Comparison of ENCODE assay signal across 29 mouse cellular contexts in genomic region chr5:73310401-73310800, GRCm38 (mm10). TPM values are rescaled to one million over a fixed set of nuclear protein-coding genes. Genes with fewer than 3 reads are reported as not detected.
DNase-seq lines count a peak whose midpoint lies in the region; ATAC-seq and TF ChIP-seq lines count a peak whose summit lies in the region.
"Had no signal": no experiment of that assay in that cellular context is flagged by ENCODE, and none has a peak within 500 bp of the region (broad histone marks: within the 10 kb centered on the region; RNA-seq: fewer than 3 reads in every experiment).

No protein-coding gene starts in this region.

- peaks cover 17% of the 10 kb centered on the region for H3K4me1 ChIP-seq in heart, embryonic 11.5 days (ENCODE audit: control insufficient read depth, insufficient read depth, low read length)
- H3K4me1 ChIP-seq in CH12.LX (ENCODE audit: control insufficient read depth in 1 of 2, insufficient read depth in 2 of 2), result peaks cover 10 to 40% of the 10 kb centered on the region in 2 experiments
- peaks cover 59% of the 10 kb centered on the region for H3K4me1 ChIP-seq in liver, embryonic 12.5 days
- peaks cover 3% of the 10 kb centered on the region; the same call in 1 of the 2 replicates for H3K4me1 ChIP-seq in liver, postnatal 0 days (ENCODE audit: insufficient read depth)
- H3K4me1 ChIP-seq in thymus, adult 2 months (replicated peaks; ENCODE audit: control insufficient read depth, insufficient read depth, low read length), result no peaks in the 10 kb centered on the region
- no peaks in the 10 kb centered on the region for H3K4me1 ChIP-seq in kidney, adult 2 months (ENCODE audit: control insufficient read depth, insufficient read depth, low read length)
- H3K4me1 ChIP-seq: embryonic facial prominence, embryonic 12.5 days; forebrain, embryonic 10.5 days; forebrain, embryonic 15.5 days; hindbrain, embryonic 10.5 days; midbrain, embryonic 12.5 days; neural tube, embryonic 12.5 days had no signal

- H3K79me2 ChIP-seq in CH12.LX (replicated peaks; ENCODE audit: control insufficient read depth, extremely low read depth, insufficient read depth, poor library complexity, severe bottlenecking), result peaks cover 23% of the 10 kb centered on the region

- H3K36me3 ChIP-seq in heart, embryonic 11.5 days (ENCODE audit: control insufficient read depth, insufficient read depth, low read length), result peaks cover 44% of the 10 kb centered on the region
- H3K36me3 ChIP-seq in CH12.LX (replicated peaks in 1 of 2; ENCODE audit: control insufficient read depth in 1 of 2, insufficient read depth in 1 of 2, low read length in 1 of 2), result peaks cover 66 to 90% of the 10 kb centered on the region in 2 experiments
- H3K36me3 ChIP-seq in liver, embryonic 12.5 days, result peaks cover 89% of the 10 kb centered on the region
- H3K36me3 ChIP-seq in liver, postnatal 0 days (replicated peaks; ENCODE audit: insufficient read depth, low read length), result peaks cover 79% of the 10 kb centered on the region
- peaks cover 96% of the 10 kb centered on the region for H3K36me3 ChIP-seq in thymus, adult 2 months (ENCODE audit: control insufficient read depth, insufficient read depth, low read length)
- peaks cover 28% of the 10 kb centered on the region for H3K36me3 ChIP-seq in kidney, adult 2 months (ENCODE audit: control insufficient read depth, insufficient read depth, low read length)

- no peaks in the 10 kb centered on the region for H3K27me3 ChIP-seq in heart, embryonic 11.5 days (ENCODE audit: control insufficient read depth, insufficient read depth, low read length)
- H3K27me3 ChIP-seq in CH12.LX (replicated peaks), result no peaks in the 10 kb centered on the region
- no peaks in the 10 kb centered on the region for H3K27me3 ChIP-seq in liver, embryonic 12.5 days (replicated peaks)
- no peaks in the 10 kb centered on the region for H3K27me3 ChIP-seq in liver, postnatal 0 days (ENCODE audit: insufficient read depth, low read length)
- no peaks in the 10 kb centered on the region for H3K27me3 ChIP-seq in thymus, adult 2 months (ENCODE audit: control insufficient read depth, insufficient read depth, low read length)
- no peaks in the 10 kb centered on the region; the same call in 1 of the 2 replicates for H3K27me3 ChIP-seq in kidney, adult 2 months (replicated peaks; ENCODE audit: control insufficient read depth, insufficient read depth, low read length)
- H3K27me3 ChIP-seq: embryonic facial prominence, embryonic 12.5 days; forebrain, embryonic 15.5 days; megakaryocyte, embryonic 14.5 days; midbrain, embryonic 12.5 days; neural tube, embryonic 12.5 days had no signal

- TF ChIP-seq RAD21 in CH12.LX (IDR thresholded peaks at IDR 0.05; ENCODE audit: low read depth, low read length), result no peak

- no peak overlapping the region for H3K4me2 ChIP-seq in heart, embryonic 11.5 days
- no peak overlapping the region for H3K4me2 ChIP-seq in CH12.LX (ENCODE audit: insufficient read depth, low read depth, poor library complexity, severe bottlenecking)
- no peak overlapping the region for H3K4me2 ChIP-seq in liver, embryonic 12.5 days
- no peak overlapping the region for H3K4me2 ChIP-seq in liver, postnatal 0 days (ENCODE audit: low read depth, low read length)
- H3K4me2 ChIP-seq: embryonic facial prominence, embryonic 12.5 days; forebrain, embryonic 15.5 days; midbrain, embryonic 12.5 days; neural tube, embryonic 12.5 days had no signal

- no peaks in the 10 kb centered on the region for H3K9me3 ChIP-seq in heart, embryonic 11.5 days (replicated peaks; ENCODE audit: control insufficient read depth, low read length)
- H3K9me3 ChIP-seq in CH12.LX (replicated peaks; ENCODE audit: low read length), result no peaks in the 10 kb centered on the region
- H3K9me3 ChIP-seq in liver, embryonic 12.5 days (replicated peaks), result no peaks in the 10 kb centered on the region
- H3K9me3 ChIP-seq in liver, postnatal 0 days (ENCODE audit: low read length), result no peaks in the 10 kb centered on the region
- H3K9me3 ChIP-seq: embryonic facial prominence, embryonic 12.5 days; forebrain, embryonic 10.5 days; forebrain, embryonic 15.5 days; hindbrain, embryonic 10.5 days; megakaryocyte, embryonic 14.5 days; midbrain, embryonic 12.5 days; neural tube, embryonic 12.5 days had no signal

- no peak for TF ChIP-seq POLR2A in CH12.LX (IDR thresholded peaks at IDR 0.05; ENCODE audit: low read depth, low read length)
- TF ChIP-seq POLR2A in thymus, adult 2 months (IDR thresholded peaks at IDR 0.05; ENCODE audit: control insufficient read depth, extremely low read depth, insufficient read depth, low read length, poor library complexity), result no peak
- TF ChIP-seq POLR2A in kidney, adult 2 months (IDR thresholded peaks at IDR 0.05; ENCODE audit: low read depth, low read length), result no peak

- no peak overlapping the region for H3K9ac ChIP-seq in heart, embryonic 11.5 days (ENCODE audit: low read depth, low read length)
- no peak overlapping the region for H3K9ac ChIP-seq in CH12.LX (ENCODE audit: insufficient read depth, low read depth)
- peak overlapping the region; percentile 41; the same call in 1 of the 2 replicates for H3K9ac ChIP-seq in liver, embryonic 12.5 days
- H3K9ac ChIP-seq in liver, postnatal 0 days (replicated peaks), result no peak overlapping the region
- H3K9ac ChIP-seq: embryonic facial prominence, embryonic 12.5 days; forebrain, embryonic 15.5 days; midbrain, embryonic 12.5 days; neural tube, embryonic 12.5 days had no signal

- no peak for DNase-seq in heart, adult 18-20 months
- DNase-seq in CH12.LX (ENCODE audit: extremely low read depth), result peak; percentile 80
- DNase-seq in liver, postnatal 0 days, result no peak
- no peak for DNase-seq in thymus, adult 2 months
- no peak for DNase-seq in kidney, adult 2 months
- DNase-seq: adrenal gland, postnatal 14 days; cerebellum, adult 11-12 months; cerebellum, adult 9-11 months; embryo, embryonic 11 days; gastrocnemius, adult 2 months; gastrocnemius, postnatal 36 days; kidney, postnatal 4 days; layer of hippocampus, adult 9-11 months; lung, postnatal 4 days; right cerebral cortex, adult 18-20 months; spleen, adult 18-20 months; thymus, postnatal 25 days had no signal

- ATAC-seq in heart, embryonic 11.5 days (replicated peaks; ENCODE audit: insufficient number of reproducible peaks, low FRiP score, low TSS enrichment), result no peak
- no peak for ATAC-seq in liver, embryonic 12.5 days
- ATAC-seq in liver, postnatal 0 days, result no peak
- ATAC-seq: forebrain, embryonic 15.5 days; hindbrain, embryonic 16.5 days; lung, postnatal 0 days had no signal

- TF ChIP-seq EP300 in CH12.LX (IDR thresholded peaks at IDR 0.05; ENCODE audit: low read length), result no peak
- TF ChIP-seq EP300 in liver, postnatal 0 days (IDR thresholded peaks at IDR 0.05; ENCODE audit: low read depth), result no peak

- TF ChIP-seq CTCF in CH12.LX (conservative IDR thresholded peaks at IDR 0.05 in 1 of 2, IDR thresholded peaks at IDR 0.05 in 1 of 2; ENCODE audit: low read depth in 2 of 2, low read length in 2 of 2), result no peak
- no peak for TF ChIP-seq CTCF in liver, postnatal 0 days (IDR thresholded peaks at IDR 0.05; ENCODE audit: low read depth)
- TF ChIP-seq CTCF in thymus, adult 2 months (IDR thresholded peaks at IDR 0.05; ENCODE audit: borderline replicate concordance, control insufficient read depth, extremely low read depth, insufficient read depth, low read length, poor library complexity), result no peak
- TF ChIP-seq CTCF in kidney, adult 2 months (conservative IDR thresholded peaks at IDR 0.05; ENCODE audit: insufficient read depth, insufficient read length, low read depth, low read length), result no peak

- no peak overlapping the region for H3K4me3 ChIP-seq in heart, embryonic 11.5 days (ENCODE audit: low read depth, low read length)
- no peak overlapping the region for H3K4me3 ChIP-seq in CH12.LX (replicated peaks in 1 of 3; ENCODE audit: low read depth in 2 of 3, low read length in 2 of 3, poor library complexity in 1 of 3)
- no peak overlapping the region for H3K4me3 ChIP-seq in liver, embryonic 12.5 days
- H3K4me3 ChIP-seq in liver, postnatal 0 days (ENCODE audit: low read depth, low read length), result no peak overlapping the region
- no peak overlapping the region for H3K4me3 ChIP-seq in thymus, adult 2 months (ENCODE audit: control insufficient read depth, insufficient read depth, low read length)
- no peak overlapping the region for H3K4me3 ChIP-seq in kidney, adult 2 months (ENCODE audit: insufficient read depth, low read depth, low read length)
- H3K4me3 ChIP-seq: embryonic facial prominence, embryonic 12.5 days; forebrain, embryonic 10.5 days; forebrain, embryonic 15.5 days; gastrocnemius, adult 2 months; hindbrain, embryonic 10.5 days; megakaryocyte, embryonic 14.5 days; midbrain, embryonic 12.5 days; myocyte; neural tube, embryonic 12.5 days had no signal

- WGBS in heart, embryonic 11.5 days (ENCODE audit: insufficient replicate concordance), result 80% methylated on average over 1 of the region's 1 CpGs
- 69% methylated on average over 1 of the region's 1 CpGs for WGBS in liver, embryonic 12.5 days (ENCODE audit: insufficient replicate concordance)
- 58% methylated on average over 1 of the region's 1 CpGs for WGBS in liver, postnatal 0 days (ENCODE audit: insufficient replicate concordance)
- 91% methylated on average over 1 of the region's 1 CpGs for WGBS in thymus, adult 2 months
- whole genome bisulfite sequencing in kidney, adult 2 months, result 92% methylated on average over 1 of the region's 1 CpGs

- dilution Hi-C loops in CH12.LX (cut with MboI; ENCODE audit: extremely low pct_ligation_motif_present, extremely low pct_unique_long_range_greater_than_20kb, low sequenced_read_pairs), result no loop called here

- H3K27ac ChIP-seq in heart, embryonic 11.5 days (ENCODE audit: low read depth, low read length), result peak overlapping the region; percentile 65; the same call in 1 of the 2 replicates
- H3K27ac ChIP-seq in CH12.LX (ENCODE audit: insufficient read depth, low read depth), result no peak overlapping the region
- H3K27ac ChIP-seq in liver, embryonic 12.5 days, result peak overlapping the region; percentile 96
- peak overlapping the region; percentile 49 for H3K27ac ChIP-seq in liver, postnatal 0 days (ENCODE audit: low read depth)
- H3K27ac ChIP-seq in thymus, adult 2 months (ENCODE audit: control insufficient read depth, insufficient read depth, low read length), result no peak overlapping the region
- no peak overlapping the region for H3K27ac ChIP-seq in kidney, adult 2 months (ENCODE audit: insufficient read depth, low read depth, low read length)
- H3K27ac ChIP-seq: embryonic facial prominence, embryonic 12.5 days; forebrain, embryonic 10.5 days; forebrain, embryonic 15.5 days; gastrocnemius, adult 2 months; hindbrain, embryonic 10.5 days; midbrain, embryonic 12.5 days; neural tube, embryonic 12.5 days had no signal

- in situ Hi-C loops in CH12.LX (cut with MboI; ENCODE audit: low pct_ligation_motif_present, low pct_unique_long_range_greater_than_20kb, low sequenced_read_pairs), result loop anchor here (10.0 kb wide), 1 partner anchor 64 kb away; no protein-coding TSS in a partner anchor

RNA-seq across cellular contexts. Expression of gene Ociad1, which starts 17.8 kb away (rescaled TPM):
- 156 and 190 TPM in 2 replicates for polyA plus RNA-seq in heart, embryonic 11.5 days (2014; fragmentation: Nextera tagmentation; extraction: Ambion mirVana)
- total RNA-seq in heart, adult 18-20 months (2021), result 100 to 1,000 TPM; 259 to 269 TPM
- total RNA-seq in CH12.LX (2012; rRNA removed), result 153 and 164 TPM in 2 replicates
- total RNA-seq in CH12.LX (2014; rRNA removed), result 292 and 359 TPM in 2 replicates
- polyA plus RNA-seq in CH12.LX (2012; ENCODE audit: insufficient read length, low read depth), result 285 and 329 TPM in 2 replicates
- polyA plus RNA-seq in liver, embryonic 12.5 days (2016; fragmentation: Nextera tagmentation; extraction: Ambion mirVana), result 154 and 159 TPM in 2 replicates
- polyA plus RNA-seq in liver, postnatal 0 days (2015; fragmentation: Nextera tagmentation; extraction: Ambion mirVana), result 98.7 and 105 TPM in 2 replicates
- polyA plus RNA-seq in thymus, adult 2 months (2012; rRNA removed), result 72.5 and 73.3 TPM in 2 replicates
- 65.6 and 75.6 TPM in 2 replicates for polyA plus RNA-seq in kidney, adult 2 months (2012; rRNA removed)

RNA-seq across cellular contexts. Expression of gene Ociad2, which starts 30.4 kb away (rescaled TPM):
- 21.6 and 22.5 TPM in 2 replicates for polyA plus RNA-seq in heart, embryonic 11.5 days (2014; fragmentation: Nextera tagmentation; extraction: Ambion mirVana)
- total RNA-seq in heart, adult 18-20 months (2021), result 10 to 100 TPM; 12.9 to 13.5 TPM
- total RNA-seq in CH12.LX (2012; rRNA removed) (5.3 and 6.3 TPM in 2 replicates), CH12.LX (2014; rRNA removed) (1.9 and 2.3 TPM in 2 replicates)
- polyA plus RNA-seq in CH12.LX (2012; ENCODE audit: insufficient read length, low read depth), result 3.2 and 4.4 TPM in 2 replicates
- 4.7 and 4.9 TPM in 2 replicates for polyA plus RNA-seq in liver, embryonic 12.5 days (2016; fragmentation: Nextera tagmentation; extraction: Ambion mirVana)
- polyA plus RNA-seq in liver, postnatal 0 days (2015; fragmentation: Nextera tagmentation; extraction: Ambion mirVana), result 1.2 and 2.0 TPM in 2 replicates
- 2.6 and 3.1 TPM in 2 replicates for polyA plus RNA-seq in thymus, adult 2 months (2012; rRNA removed)
- 2.8 and 3.5 TPM in 2 replicates for polyA plus RNA-seq in kidney, adult 2 months (2012; rRNA removed)

RNA-seq across cellular contexts. Expression of gene Fryl, which starts 54.0 kb away (rescaled TPM):
- polyA plus RNA-seq in heart, embryonic 11.5 days (2014; fragmentation: Nextera tagmentation; extraction: Ambion mirVana), result 38.1 and 40.8 TPM in 2 replicates
- total RNA-seq in heart, adult 18-20 months (2021), result 10 to 100 TPM; 28.8 to 40.5 TPM
- total RNA-seq in CH12.LX (2012; rRNA removed), result 31.3 and 35.0 TPM in 2 replicates
- 23.2 and 23.8 TPM in 2 replicates for total RNA-seq in CH12.LX (2014; rRNA removed)
- 32.6 and 38.4 TPM in 2 replicates for polyA plus RNA-seq in CH12.LX (2012; ENCODE audit: insufficient read length, low read depth)
- 46.3 and 50.6 TPM in 2 replicates for polyA plus RNA-seq in liver, embryonic 12.5 days (2016; fragmentation: Nextera tagmentation; extraction: Ambion mirVana)
- polyA plus RNA-seq in liver, postnatal 0 days (2015; fragmentation: Nextera tagmentation; extraction: Ambion mirVana), result 22.8 and 25.8 TPM in 2 replicates
- polyA plus RNA-seq in thymus, adult 2 months (2012; rRNA removed), result 107 and 147 TPM in 2 replicates
- polyA plus RNA-seq in kidney, adult 2 months (2012; rRNA removed), result 29.9 and 33.4 TPM in 2 replicates

Comparison
In these comparisons a context has a peak if more than half of its experiments do, and no peak if none do; other contexts are left out.
1. H3K27ac ChIP-seq: peak in heart, embryonic 11.5 days (single experiment), liver, embryonic 12.5 days (single experiment) and liver, postnatal 0 days (single experiment); none in CH12.LX (single experiment), thymus, adult 2 months (single experiment) and kidney, adult 2 months (single experiment).